Mouse (Mus musculus) midbrain, embryonic 11.5 days (tissue): ENCODE data around the gene Arhgap10. TPM values are rescaled to one million over a fixed set of nuclear protein-coding genes. Genes with fewer than 3 reads are reported as not detected.

Experiments
- ATAC-seq: fragments of 200-750 bp; cut with Nextera tagmentation; 2 replicates; pipeline ENCODE4 v1.8.0; 2017; ENCODE audit warnings: moderate TSS enrichment, moderate library complexity; ENCODE audit not compliant: low FRiP score
- DNase-seq: peaks from one replicate; pipeline ENCODE4 v3.0.0; 2015; ENCODE audit warnings: low spot score; ENCODE audit errors: missing footprints
- H3K27ac ChIP-seq: fragments of 300-500 bp; sonication (generic); 2 replicates; pipeline ENCODE4 v1.5.1; 2014; ENCODE audit warnings: low read depth, low read length
- H3K27me3 ChIP-seq: fragments of 300-500 bp; sonication (generic); 2 replicates; pipeline ENCODE4 v1.6.1; 2014; ENCODE audit warnings: mild to moderate bottlenecking, low read length, moderate library complexity, mixed read lengths; ENCODE audit not compliant: control insufficient read depth, insufficient read depth
- H3K36me3 ChIP-seq: fragments of 300-500 bp; sonication (generic); 2 replicates; pipeline ENCODE4 v1.6.1; 2014; ENCODE audit warnings: mild to moderate bottlenecking, low read length, moderate library complexity, mixed read lengths; ENCODE audit not compliant: control insufficient read depth, insufficient read depth
- H3K4me1 ChIP-seq: fragments of 300-500 bp; sonication (generic); 2 replicates; pipeline ENCODE4 v1.6.1; 2014; ENCODE audit warnings: low read length; ENCODE audit not compliant: control insufficient read depth, insufficient read depth
- H3K4me2 ChIP-seq: fragments of 300-500 bp; sonication (generic); 2 replicates; pipeline ENCODE4 v1.6.1; 2014; ENCODE audit warnings: mild to moderate bottlenecking, moderate library complexity
- H3K4me3 ChIP-seq: fragments of 300-500 bp; sonication (generic); 2 replicates; pipeline ENCODE4 v1.5.1; 2014; ENCODE audit warnings: low read depth, low read length
- H3K9ac ChIP-seq: fragments of 300-500 bp; sonication (generic); 2 replicates; pipeline ENCODE4 v1.6.1; 2014; ENCODE audit warnings: low read length
- H3K9me3 ChIP-seq: fragments of 300-500 bp; sonication (generic); 2 replicates; pipeline ENCODE4 v1.6.1; 2016; ENCODE audit warnings: low read length; ENCODE audit not compliant: control insufficient read depth
- WGBS: fragments of 180-500 bp; shearing (Covaris S2); extraction: QIAGEN DNeasy Blood & Tissue Kit; methylation state at CpG from one replicate; pipeline ENCODE4 v1.1.7; 2014; 5-methylcytosine and 5-hydroxymethylcytosine counted together
- polyA plus RNA-seq: library from polyadenylated mRNA; unstranded; fragments of >200 nt; fragmentation: Nextera tagmentation; extraction: Ambion mirVana; gene quantifications from 2 replicates; pipeline ENCODE4 v1.2.1, GENCODE M21; 2014

Gene Arhgap10
- polyA plus RNA-seq, 1 experiment from 2014 or later, result 12.1 TPM

- Histone ChIP-seq H3K9me3 (no peaks in the 10 kb centered on the region), H3K4me1 (no peaks in the 10 kb centered on the region), H3K36me3 (no peaks in the 10 kb centered on the region; the same call in 1 of the 2 replicates), H3K4me2 (no peak overlapping the region), H3K4me3 (no peak overlapping the region), H3K9ac (no peak overlapping the region), H3K27me3 (no peaks in the 10 kb centered on the region), H3K27ac (no peak overlapping the region)
- no peak for DNase-seq
- ATAC-seq, result no peak
- WGBS, result 81% methylated on average over 8 of the region's 8 CpGs
These were observed 207.7 kb downstream of the Arhgap10 start for GRCm38 (mm10) chr8:77310026-77310425.

GRCm38 (mm10) chr8:77294599-77294998 is 223.2 kb downstream of the Arhgap10 start:
- H3K4me3 ChIP-seq, result no peak overlapping the region
- H3K36me3 ChIP-seq, result no peaks in the 10 kb centered on the region
- H3K27ac ChIP-seq, result no peak overlapping the region
- no peak overlapping the region for H3K9ac ChIP-seq
- 95% methylated on average over 11 of the region's 11 CpGs for WGBS
- H3K27me3 ChIP-seq, result no peaks in the 10 kb centered on the region
- peaks cover 5% of the 10 kb centered on the region; the same call in 1 of the 2 replicates for H3K9me3 ChIP-seq
- no peaks in the 10 kb centered on the region for H3K4me1 ChIP-seq
- no peak for ATAC-seq
- DNase-seq, result no peak
- H3K4me2 ChIP-seq, result no peak overlapping the region

GRCm38 (mm10) chr8:77292649-77293048 is 225.1 kb downstream of the Arhgap10 start:
- Histone ChIP-seq H3K9me3 (peaks cover 5% of the 10 kb centered on the region; the same call in 1 of the 2 replicates), H3K27ac (no peak overlapping the region), H3K9ac (no peak overlapping the region), H3K4me1 (no peaks in the 10 kb centered on the region), H3K36me3 (no peaks in the 10 kb centered on the region), H3K4me3 (no peak overlapping the region), H3K27me3 (no peaks in the 10 kb centered on the region), H3K4me2 (no peak overlapping the region)
- 72% methylated on average over 11 of the region's 11 CpGs for WGBS
- DNase-seq (no peak), ATAC-seq (no peak)

- DNase-seq (no peak), ATAC-seq (no peak)
- WGBS, result 72% methylated on average over 4 of the region's 4 CpGs
- peaks cover 5% of the 10 kb centered on the region; the same call in 1 of the 2 replicates for H3K9me3 ChIP-seq
- H3K9ac ChIP-seq, result no peak overlapping the region
- no peak overlapping the region for H3K4me3 ChIP-seq
- no peak overlapping the region for H3K4me2 ChIP-seq
- H3K36me3 ChIP-seq, result no peaks in the 10 kb centered on the region
- H3K27me3 ChIP-seq, result no peaks in the 10 kb centered on the region
- no peaks in the 10 kb centered on the region for H3K4me1 ChIP-seq
- H3K27ac ChIP-seq, result no peak overlapping the region
These were observed 225.6 kb downstream of the Arhgap10 start for GRCm38 (mm10) chr8:77292120-77292519.

DNA sequence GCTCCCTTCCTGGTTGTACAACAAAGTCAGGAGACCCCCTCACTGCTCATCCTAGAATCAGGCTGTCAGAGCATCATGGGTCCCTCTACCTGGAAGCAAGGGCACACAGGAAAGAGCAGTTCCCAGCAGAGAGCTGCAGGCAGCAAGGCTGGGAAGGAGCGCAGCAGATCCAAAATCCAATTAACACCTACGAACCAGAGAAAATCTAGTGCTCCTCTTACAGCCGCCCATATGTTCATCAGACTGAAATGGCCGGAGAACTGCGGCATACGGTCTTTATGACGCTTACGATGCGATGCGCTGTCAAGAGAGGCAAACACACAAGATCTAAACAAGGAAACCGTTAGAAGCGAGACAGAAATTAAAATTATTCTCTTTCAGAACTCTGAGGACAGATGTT is 229.3 kb downstream of the Arhgap10 start:
- ATAC-seq (no peak), DNase-seq (no peak)

GRCm38 (mm10) chr8:77288065-77288464 is 229.7 kb downstream of the Arhgap10 start:
- Histone ChIP-seq H3K4me1 (no peaks in the 10 kb centered on the region), H3K9me3 (no peaks in the 10 kb centered on the region), H3K4me3 (no peak overlapping the region), H3K4me2 (no peak overlapping the region), H3K27ac (no peak overlapping the region), H3K36me3 (no peaks in the 10 kb centered on the region), H3K27me3 (no peaks in the 10 kb centered on the region), H3K9ac (no peak overlapping the region)
- no peak for ATAC-seq
- no peak for DNase-seq
- WGBS, result 85% methylated on average over 3 of the region's 3 CpGs

More for the DNA sequence above, 229.3 kb downstream of the Arhgap10 start:
- 93% methylated on average over 12 of the region's 12 CpGs for WGBS
- Histone ChIP-seq H3K4me2 (no peak overlapping the region), H3K27ac (no peak overlapping the region), H3K9me3 (no peaks in the 10 kb centered on the region), H3K36me3 (no peaks in the 10 kb centered on the region), H3K9ac (no peak overlapping the region), H3K4me1 (no peaks in the 10 kb centered on the region), H3K4me3 (no peak overlapping the region), H3K27me3 (no peaks in the 10 kb centered on the region)

GRCm38 (mm10) chr8:77284473-77284872 is 233.3 kb downstream of the Arhgap10 start:
- no peaks in the 10 kb centered on the region for H3K27me3 ChIP-seq
- no peak overlapping the region for H3K9ac ChIP-seq
- no peaks in the 10 kb centered on the region for H3K9me3 ChIP-seq
- no peak overlapping the region for H3K4me2 ChIP-seq
- H3K27ac ChIP-seq, result no peak overlapping the region
- H3K4me3 ChIP-seq, result no peak overlapping the region
- ATAC-seq (no peak), DNase-seq (no peak)
- H3K4me1 ChIP-seq, result no peaks in the 10 kb centered on the region
- WGBS, result 85% methylated on average over 3 of the region's 3 CpGs
- H3K36me3 ChIP-seq, result no peaks in the 10 kb centered on the region

DNA sequence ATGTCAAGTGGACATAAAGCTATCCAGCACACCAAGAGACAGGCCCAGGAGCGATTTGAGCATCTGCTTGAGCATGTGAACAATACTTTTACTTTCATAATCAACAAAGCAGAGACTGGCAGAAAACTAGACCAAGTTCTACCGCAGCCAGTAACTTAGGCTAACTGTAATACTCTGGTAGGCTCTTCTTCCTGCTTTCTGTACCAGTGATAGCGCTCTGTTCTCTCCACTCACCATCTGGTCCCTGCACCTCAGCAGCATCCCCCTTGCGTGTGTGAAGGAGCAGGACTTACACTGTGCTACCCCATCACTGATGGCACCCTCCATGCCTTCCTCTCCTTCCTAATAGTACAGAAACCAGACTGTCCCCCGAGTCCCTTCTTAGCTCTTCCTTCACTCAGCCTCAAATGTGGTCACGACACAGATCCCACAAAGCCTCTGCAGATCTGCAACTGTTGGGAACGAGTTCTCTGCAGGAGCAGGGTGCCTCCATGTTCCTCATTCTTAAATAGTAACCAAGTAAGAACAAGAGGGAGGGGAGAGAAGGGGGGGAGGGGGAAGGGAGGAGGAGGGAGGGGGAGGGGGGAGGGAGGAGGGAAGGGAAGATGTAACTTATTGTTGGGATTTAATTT is 235.0 kb downstream of the Arhgap10 start:
- Histone ChIP-seq H3K9me3 (no peaks in the 10 kb centered on the region), H3K4me2 (no peak overlapping the region), H3K4me3 (no peak overlapping the region), H3K36me3 (no peaks in the 10 kb centered on the region), H3K4me1 (no peaks in the 10 kb centered on the region), H3K9ac (no peak overlapping the region), H3K27me3 (no peaks in the 10 kb centered on the region), H3K27ac (no peak overlapping the region)
- ATAC-seq (no peak), DNase-seq (no peak)
- 86% methylated on average over 7 of the region's 7 CpGs for WGBS

GRCm38 (mm10) chr8:77279977-77280376 is 237.8 kb downstream of the Arhgap10 start:
- Histone ChIP-seq H3K27me3 (no peaks in the 10 kb centered on the region), H3K9me3 (no peaks in the 10 kb centered on the region), H3K27ac (no peak overlapping the region), H3K4me3 (no peak overlapping the region), H3K36me3 (no peaks in the 10 kb centered on the region), H3K9ac (no peak overlapping the region), H3K4me1 (no peaks in the 10 kb centered on the region), H3K4me2 (no peak overlapping the region)
- 67% methylated on average over 3 of the region's 3 CpGs for WGBS
- ATAC-seq (no peak), DNase-seq (no peak)
